Mouse (Mus musculus): Measurements from ENCODE around the gene Atp5f1.
"Not testable (repeated sequence)": the region's sequence is repeated elsewhere in the genome, so short reads cannot be mapped to it uniquely, and the experiment has no call there.

Gene Atp5f1

DNA sequence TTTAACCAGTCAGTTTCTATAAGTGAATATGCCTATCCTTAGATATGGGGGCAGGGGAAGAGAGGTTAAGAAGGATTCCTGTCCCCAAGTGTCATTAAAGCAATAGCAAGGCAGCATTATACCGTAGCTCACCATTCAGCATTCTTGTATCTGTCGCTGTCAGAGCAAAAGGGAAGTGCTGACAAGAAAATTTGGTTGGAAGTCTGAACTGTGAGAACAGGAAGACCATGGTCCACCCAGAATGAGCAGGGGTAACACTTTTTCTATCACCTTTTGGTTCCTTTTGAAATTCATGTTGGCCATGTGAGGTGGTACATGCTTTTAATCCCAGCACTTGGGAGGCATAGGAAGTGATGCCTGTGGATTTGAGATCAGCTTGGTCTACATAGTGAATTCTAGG is 28.8 kb downstream of the Atp5f1 start:
- no peak for DNase-seq (ENCODE audit: low spot score in 2 of 2)

DNA sequence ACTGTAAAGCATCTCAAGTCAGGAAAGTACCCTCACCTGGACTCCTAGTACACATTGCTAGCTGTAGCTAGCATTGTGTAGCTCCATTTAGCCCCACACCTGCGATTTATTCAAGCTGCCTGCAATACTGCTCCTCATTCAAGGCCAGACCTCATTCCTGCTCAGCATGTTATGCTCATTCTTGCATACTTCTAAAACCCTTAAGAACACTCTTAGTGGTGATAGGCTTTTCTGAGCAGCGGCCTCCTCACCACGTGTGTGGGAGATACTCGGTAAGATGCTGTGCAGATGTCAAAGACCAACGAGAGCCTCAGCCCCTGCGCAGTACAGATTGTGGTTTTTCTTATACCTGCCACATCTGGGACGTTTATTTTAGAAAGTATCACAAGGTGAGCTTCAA is 30.1 kb downstream of the Atp5f1 start:
- DNase-seq (ENCODE audit: low spot score in 2 of 2), result no peak

DNA sequence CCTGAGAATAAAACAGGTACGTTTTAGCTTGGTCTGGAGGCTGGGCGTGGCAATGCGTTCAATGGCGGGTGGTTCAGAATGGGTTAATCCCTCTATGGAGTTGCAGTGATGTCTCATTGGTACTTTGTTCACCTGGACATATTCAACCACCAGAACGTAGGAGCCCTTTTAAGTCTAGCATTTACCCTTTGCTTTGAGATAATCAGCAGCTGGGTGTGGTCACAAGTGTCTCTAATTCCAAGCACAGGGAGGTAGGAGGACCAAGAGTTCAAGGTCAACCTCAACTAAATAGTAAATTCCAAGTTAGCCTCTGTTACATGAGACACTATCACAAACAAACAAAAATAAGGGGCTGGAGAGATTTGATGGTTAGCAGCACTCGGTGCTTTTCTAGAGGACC is 31.1 kb downstream of the Atp5f1 start:
- no peak for DNase-seq (ENCODE audit: low spot score in 2 of 2)

DNA sequence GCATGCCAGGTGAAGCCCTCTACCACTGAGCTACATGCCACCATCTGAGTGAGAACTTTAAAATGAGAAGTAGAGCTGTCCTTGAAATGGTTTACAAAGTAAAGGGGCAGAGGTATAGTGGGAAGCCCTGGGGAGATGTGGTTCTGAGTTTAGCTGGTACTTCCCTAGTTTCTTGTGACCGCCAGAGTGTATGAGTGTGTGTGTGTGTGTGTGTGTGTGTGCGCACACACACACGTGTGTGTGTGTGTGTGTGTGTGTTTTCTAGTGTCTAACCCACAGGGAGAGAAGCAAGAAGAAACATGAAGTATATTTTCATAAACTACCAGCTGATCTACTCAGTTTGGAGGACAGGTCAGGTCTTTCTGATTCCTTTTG is 31.7 kb downstream of the Atp5f1 start:
- DNase-seq (ENCODE audit: low spot score in 2 of 2), result no peak

DNA sequence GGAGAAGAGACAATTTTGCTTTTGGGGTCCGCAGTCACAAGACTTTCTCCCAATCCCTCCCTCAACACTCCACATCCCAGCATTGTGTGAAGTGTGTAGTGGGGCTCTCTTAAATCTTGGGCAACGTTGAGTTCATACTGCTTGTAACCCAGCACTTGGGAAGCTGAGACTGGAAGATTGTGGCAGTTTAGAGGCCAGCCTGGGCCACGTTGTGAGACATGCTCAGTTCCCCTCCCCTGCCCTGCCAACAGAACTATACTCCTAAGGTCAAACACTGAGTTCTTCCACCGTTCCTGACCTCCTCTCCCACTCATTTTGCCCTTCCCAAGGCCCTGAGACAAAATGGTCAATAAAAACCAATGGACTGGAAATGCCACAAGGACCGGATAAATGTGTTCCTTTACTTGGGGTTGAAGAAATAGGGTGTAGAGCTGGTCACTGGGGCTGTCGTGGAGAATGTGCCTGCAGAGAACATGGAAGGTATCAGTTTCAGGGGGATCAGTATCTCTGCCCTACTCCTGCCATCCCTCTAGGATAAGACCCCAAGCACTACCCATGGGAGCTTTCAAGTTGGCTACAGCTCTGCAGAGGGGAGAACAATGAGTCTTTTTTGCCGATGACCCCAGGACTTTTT is 32.2 kb downstream of the Atp5f1 start:
- DNase-seq (ENCODE audit: low spot score in 2 of 2), result no peak

DNA sequence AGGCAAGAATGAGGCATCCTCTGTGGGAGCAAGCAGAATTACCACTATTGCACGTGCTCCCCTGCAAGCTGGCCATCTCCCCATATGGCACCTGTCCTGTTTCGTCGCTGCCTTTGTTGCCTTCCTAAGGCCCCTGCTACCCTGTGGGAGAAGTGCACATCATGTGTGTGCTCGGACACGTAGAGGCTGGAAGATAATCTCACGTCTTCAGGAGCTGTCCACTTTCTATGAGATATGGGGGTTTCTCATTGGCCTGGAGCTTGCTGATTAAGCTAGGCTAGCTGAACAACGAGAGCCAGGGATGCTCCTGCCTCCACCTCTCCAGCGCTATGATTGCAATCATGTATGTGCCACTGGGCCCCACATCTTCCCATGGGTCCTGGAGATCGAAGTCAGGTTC is 35.3 kb downstream of the Atp5f1 start:
- no peak for DNase-seq (ENCODE audit: low spot score in 2 of 2)

DNA sequence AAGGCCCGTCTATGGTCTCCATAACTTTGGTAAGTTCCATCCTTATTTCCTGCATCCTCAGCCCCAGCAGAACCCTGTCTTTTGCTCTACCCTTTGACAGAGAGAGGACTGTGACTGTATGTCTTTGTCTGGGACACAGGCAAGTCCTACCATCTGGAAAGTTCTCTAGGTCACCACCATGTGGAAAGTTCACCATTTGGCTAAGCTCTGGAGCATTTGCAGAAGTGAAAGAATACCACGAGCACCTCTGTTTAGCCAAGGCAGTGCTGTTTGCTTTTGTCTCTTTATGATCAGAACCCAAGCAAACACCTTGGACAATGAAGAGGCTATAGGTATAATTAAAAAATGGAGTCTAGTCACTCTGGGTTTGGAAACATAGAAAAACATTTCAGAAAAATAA is 37.9 kb downstream of the Atp5f1 start:
- no peak for DNase-seq (ENCODE audit: low spot score in 2 of 2)

DNA sequence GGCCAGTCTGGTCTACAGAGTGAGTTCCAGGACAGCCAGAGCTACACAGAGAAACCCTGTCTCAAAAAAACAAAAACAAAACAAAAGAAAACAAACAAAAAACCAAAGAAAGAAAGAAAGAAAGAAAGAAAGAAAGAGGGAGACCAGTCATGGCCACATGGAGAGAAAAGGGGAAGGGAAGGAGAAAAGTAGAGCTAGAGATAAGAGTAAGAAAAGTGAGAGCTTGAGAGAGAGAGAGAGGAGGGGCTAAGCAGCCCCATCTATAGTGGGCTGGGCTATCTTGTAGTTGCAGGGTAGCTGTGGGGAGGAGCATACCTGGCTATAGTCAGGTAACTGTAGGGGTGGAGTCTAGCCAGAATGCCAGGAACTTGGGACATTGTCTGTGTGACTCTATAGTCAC is 39.2 kb downstream of the Atp5f1 start:
- DNase-seq (ENCODE audit: low spot score in 2 of 2), result not testable (repeated sequence)

DNA sequence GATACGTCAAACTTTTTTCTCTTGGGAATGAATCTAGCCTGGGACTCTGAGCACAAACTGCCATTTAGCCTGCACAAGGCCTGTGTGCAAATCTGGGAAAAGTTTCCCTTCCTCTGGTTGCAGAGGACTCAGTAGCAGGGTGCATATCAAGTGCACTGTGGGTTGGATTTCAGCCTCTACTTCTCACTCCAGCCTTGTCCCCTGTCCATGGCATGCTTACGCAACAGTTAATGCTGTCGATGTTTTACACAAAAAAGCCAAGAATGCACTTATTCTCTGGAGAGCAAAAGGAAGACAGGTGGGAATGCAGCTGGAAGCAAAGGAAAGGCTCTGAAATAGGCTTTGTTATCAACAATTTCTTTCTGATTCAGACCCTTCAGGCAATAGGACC is 41.5 kb downstream of the Atp5f1 start:
- DNase-seq (ENCODE audit: low spot score in 2 of 2), result no peak

DNA sequence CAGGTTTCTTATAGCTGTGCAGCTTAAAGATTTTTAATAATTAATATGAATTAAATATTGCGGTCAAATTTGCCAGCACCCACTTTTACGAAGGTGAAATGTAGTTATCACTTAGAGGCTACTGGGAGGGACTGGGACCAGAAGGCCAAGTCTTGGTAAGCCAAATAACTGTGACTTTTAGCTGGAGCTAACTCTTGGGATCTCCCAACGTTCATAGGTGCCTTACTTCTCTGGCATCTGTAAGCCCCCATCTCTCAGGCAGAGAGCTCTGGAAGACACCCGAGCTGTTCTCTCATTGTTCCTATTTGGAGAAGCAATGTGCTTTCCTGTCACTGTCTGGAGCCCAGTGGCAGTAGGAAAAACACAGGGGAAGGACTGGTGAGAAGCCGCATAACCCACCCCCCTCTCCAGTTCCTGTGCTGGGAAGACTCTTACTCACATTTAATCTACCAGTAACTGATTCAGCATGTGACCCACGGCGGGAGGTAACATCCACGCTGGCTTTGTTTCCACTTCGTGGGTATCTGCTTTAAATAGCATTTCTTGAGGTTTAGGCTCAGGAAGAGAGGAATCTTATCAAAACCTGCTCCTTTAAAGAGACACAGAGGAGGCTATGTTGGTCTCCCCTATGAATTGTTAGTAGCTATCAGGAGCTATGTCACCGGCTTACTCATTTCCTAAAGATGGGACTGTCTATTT is 42.1 kb downstream of the Atp5f1 start:
- no peak for DNase-seq (ENCODE audit: low spot score in 2 of 2)

DNA sequence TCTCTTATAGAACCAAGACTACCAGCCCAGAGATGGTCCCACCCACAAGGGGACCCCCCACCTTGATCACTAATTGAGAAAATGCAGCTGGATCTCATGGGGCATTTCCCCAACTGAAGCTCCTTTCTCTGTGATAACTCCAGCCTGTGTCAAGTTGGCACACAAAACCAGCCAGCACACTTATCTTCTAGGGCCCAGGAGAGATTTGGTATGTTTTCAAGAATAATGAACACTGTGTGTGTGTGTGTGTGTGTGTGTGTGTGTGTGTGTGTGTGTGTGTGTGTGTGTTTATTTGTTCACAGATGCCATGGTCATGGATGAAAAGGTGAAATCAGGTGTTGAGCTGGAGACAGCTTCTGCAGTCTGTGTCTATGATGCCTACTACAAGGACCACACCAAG is 43.4 kb downstream of the Atp5f1 start:
- not testable (repeated sequence) for DNase-seq (ENCODE audit: low spot score in 2 of 2)

DNA sequence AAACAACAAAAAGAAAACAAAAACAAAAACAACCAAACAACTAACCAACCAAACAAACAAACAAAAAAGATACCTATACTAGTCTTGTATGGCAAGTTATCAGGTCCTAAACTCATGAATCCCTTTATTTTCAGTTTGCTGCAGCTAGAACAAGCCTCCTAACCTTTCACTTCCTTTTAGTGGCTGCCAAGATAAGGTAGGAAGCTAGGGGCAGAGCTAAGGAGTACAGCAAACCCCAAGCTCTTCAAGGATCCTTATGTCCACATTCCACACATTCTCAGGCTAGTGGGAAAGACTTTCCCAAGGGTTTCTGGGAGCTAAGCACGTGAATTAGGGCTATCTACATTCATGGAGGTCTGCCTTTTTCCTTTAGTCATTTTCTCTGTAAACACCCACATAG is 44.6 kb downstream of the Atp5f1 start:
- no peak for DNase-seq (ENCODE audit: low spot score in 2 of 2)

DNA sequence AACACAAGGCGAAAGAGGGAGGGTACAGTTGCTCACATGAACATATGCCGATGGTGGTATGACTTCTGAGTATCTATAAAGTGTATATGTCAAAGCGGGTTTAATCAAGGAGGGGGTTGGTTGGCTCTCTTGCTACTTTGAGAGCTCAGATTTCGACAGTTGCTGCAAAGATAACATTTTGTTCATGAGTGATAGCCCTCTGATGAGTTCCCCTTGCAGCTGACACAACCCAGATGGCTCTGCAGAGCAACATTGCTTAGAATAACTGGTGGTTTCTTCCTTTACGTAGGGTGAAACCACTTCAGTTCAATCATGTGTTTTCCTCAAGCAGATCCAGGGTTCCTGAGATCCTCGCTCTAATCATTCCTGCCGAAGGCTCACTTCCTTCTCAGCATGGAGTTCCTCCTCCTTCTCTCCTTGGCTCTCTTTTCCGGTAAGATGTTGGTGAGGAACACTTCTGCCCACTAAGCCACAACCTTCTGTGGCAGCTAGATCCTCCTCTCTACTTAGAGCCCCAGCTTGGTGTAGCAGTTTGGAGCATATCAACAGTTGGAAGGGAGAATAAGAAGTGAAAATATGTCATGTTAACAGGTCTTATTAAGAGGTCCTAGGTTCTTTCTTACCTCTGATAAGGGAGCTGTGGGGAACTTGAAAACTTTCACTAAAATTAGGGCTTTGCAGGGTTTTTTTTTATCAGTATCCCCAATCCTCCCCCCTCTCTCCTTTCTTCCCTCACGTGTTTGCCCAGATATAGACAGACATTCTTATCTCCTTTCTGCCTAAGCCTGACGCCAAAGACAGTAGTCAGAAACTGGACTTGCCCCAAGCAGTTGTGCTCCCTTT is 45.8 kb downstream of the Atp5f1 start:
- no peak for DNase-seq (ENCODE audit: low spot score in 2 of 2)

DNA sequence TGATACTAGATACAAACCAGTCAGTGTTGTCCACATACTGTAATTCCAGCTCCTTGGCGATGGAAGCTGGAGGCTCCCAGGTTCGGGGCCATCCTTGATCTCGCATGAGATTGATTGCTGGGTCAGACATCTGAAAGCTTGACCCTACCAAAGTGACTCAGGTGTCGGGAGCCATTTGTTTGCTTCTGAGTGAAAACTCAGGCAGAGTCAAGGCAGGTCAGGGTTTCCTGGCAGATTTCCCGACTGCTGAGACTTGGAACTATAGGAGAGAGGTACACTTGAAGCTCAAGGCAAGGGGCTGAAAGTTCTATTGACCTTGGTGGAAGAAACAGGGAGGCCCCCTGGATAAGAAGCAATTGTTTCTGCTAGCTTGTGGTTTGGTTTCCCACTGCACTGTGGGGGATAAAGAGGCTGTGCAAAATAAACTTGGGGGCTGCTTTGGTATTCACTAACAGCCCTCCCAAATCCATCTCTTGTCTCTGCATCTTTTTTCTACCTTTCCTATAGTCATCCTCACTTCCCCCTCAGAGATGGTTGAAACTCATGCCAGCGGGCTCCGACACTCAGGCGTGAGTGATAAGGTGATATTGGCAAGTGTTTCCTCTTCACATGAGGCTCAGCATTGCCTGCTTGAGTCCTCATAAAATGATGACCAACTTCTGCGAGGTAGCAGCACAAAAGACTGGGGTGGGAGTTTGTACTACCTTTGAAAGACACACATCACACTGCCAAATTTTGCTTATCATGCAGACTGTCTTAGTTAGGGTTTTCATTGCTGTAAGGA is 47.6 kb downstream of the Atp5f1 start:
- DNase-seq (ENCODE audit: low spot score in 2 of 2), result no peak

DNA sequence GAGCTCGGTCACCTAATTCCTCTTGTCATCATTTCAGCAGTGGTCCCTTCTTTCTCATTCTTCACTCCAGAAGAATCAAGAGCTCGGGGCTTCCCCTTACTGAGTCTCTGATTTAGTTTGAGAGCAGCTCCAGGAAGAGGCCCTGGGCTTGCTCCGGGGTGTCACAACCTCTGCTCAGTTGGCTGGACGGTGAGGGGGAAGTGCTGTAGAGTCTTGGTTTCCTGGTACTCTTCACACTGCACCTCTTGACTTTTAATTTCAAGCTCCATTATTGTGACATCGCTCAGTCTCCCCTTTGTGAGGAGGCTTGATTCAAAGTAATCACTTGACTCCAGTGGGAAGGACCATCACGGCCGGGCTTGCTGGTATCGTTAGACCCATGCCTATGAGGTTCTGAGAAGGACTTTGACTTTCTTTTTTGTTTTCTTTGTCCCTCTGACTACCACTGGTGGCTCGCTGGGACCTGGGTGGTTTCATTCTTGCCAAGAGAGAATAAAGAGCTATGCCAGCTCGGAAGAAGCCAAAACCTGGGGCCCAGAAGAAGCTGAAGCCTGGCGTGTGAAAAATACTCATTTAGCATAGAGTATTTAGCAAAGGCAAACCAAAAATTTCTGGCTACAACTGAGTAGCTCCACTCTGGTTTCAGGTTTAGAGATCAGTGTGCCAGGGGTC is 49.2 kb downstream of the Atp5f1 start:
- DNase-seq (ENCODE audit: low spot score in 2 of 2), result no peak

DNA sequence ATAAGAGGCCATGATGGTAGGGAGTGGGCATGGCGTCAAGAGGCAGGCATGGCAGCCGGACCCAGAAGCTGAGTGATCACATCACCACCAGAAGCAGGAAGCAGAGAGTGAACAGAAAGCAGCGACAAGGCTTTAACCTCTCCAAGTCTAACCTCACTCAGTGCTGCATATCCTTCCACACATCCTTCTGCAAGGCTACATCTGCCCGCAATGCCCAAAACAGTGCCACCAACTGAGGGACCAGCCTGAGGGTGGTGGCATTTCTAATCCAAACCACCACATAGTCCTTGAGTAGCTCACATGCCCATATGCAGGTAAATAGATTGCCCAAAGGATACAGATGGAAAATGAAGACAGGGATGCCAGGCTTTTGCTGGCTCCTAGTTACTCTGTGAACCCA is 50.9 kb downstream of the Atp5f1 start:
- DNase-seq (ENCODE audit: low spot score in 2 of 2), result no peak

DNA sequence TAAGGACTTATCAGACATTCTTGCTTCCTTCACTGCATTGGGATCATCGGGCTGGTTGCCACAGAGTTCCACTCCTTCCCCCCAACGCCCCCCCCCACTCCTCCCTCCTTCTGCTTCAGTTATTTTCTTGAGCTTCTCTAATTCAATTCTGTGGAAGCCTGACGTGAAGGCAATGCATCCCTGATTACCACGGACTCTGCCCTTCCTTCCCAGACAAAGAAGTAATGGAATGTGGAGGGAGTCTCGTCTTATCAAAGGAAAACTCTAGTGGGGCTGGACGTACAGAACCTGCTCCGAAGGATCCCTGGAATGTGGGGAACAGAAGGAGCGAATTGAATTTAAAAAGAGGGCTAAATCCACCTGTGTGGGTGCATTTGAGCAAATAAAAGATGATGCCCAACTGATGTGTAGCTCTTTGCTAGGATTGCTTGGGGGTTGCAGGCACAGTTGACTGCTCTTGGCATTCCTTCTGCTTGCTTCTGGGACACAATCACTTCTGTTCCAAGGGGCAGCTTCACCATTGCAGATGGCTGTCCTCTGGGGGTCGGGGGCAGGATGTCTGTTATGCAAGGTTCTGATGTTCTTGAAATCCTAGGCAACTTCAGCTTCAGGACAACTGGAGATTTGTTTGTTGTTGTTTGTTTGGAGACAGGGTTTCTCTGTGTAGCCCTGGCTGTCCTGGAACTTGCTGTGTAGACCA is 51.8 kb downstream of the Atp5f1 start:
- DNase-seq (ENCODE audit: low spot score in 2 of 2), result no peak

DNA sequence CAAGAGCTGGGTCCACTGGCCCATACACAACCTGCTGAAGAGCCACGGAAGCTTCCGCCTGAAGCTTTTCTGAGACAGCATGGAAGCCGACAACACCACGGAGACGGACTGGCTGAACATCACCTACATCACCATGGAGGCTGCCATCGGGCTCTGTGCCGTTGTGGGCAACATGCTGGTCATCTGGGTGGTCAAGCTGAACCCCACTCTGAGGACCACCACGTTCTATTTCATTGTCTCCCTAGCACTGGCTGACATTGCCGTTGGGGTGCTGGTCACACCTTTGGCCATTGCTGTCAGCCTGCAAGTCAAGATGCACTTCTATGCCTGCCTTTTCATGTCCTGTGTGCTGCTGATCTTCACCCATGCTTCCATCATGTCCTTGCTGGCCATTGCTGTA is 55.2 kb downstream of the Atp5f1 start:
- DNase-seq (ENCODE audit: low spot score in 2 of 2), result no peak

DNA sequence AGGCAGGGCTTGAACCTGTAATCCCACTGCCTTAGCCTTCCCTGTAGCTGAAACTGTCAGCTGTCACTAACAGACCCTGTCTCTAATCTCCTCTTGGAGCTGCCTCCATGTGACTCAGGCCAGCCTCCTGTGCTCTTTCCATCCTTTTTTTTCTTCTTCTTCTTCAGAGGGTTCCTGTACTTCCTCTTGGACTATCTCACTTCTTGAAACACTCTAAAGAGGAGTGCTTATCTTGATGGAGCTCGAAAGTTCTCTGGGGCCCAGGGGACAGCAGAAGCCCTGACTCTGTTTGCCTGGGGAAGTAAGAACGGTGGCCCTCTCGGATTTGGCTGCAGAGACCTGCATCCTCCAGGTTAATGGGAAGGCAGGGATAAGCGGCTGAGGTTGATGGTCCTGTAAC is 55.7 kb downstream of the Atp5f1 start:
- DNase-seq (ENCODE audit: low spot score in 2 of 2), result no peak

DNA sequence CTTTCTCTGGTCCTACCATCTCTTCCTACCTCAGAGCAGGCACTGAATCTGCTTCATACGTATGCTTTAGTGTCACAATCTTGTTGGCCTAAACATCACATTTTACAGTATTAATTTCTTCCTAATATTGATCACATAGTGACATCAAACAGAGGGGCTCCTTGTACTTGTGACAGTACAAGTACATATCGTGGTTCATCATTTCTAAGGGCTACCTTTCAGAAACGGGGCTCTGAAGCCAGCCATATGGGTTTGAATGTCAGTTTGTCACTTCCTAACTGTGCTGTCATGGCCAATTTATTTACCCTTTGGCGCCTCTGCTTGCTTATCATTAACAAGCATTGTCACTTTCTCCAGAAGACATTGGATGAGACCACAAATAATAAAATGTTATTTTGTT is 58.4 kb downstream of the Atp5f1 start:
- DNase-seq (ENCODE audit: low spot score in 2 of 2), result no peak

DNA sequence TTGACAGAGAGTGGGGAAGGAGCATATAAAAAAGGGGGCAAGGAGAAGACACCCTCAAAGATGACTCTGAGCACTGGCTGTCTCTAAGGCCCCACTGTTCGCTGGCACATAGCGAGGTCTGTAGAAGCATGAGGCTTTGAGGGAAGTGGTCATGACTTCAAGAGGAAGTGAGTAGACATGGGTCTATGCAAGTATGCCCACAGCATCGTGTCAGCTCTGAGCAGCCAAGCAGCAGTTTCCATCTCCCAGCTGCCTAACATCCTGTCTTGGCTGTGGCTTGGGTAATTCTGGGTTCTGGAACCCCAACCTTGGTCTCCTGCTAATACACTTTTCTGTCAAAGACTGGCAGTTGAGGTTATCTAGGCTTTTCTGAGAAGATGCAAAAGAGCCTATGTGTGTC is 59.2 kb downstream of the Atp5f1 start:
- no peak for DNase-seq (ENCODE audit: low spot score in 2 of 2)

Measured in left cerebral cortex, adult 9 months (tissue).